Mouse (Mus musculus) CD4-positive helper T cell, adult 2 months (primary cell): Measurements from ENCODE around the gene Prrt1.
A peak's percentile ranks its signal among the peaks of the same experiment; 100 is the strongest.

Experiments used
- DNase-seq: peaks from one replicate; pipeline ENCODE4 v3.0.0-alpha.2; 2012; ENCODE audit warnings: low read depth, missing footprints, low spot score

Prrt1 gene

DNA sequence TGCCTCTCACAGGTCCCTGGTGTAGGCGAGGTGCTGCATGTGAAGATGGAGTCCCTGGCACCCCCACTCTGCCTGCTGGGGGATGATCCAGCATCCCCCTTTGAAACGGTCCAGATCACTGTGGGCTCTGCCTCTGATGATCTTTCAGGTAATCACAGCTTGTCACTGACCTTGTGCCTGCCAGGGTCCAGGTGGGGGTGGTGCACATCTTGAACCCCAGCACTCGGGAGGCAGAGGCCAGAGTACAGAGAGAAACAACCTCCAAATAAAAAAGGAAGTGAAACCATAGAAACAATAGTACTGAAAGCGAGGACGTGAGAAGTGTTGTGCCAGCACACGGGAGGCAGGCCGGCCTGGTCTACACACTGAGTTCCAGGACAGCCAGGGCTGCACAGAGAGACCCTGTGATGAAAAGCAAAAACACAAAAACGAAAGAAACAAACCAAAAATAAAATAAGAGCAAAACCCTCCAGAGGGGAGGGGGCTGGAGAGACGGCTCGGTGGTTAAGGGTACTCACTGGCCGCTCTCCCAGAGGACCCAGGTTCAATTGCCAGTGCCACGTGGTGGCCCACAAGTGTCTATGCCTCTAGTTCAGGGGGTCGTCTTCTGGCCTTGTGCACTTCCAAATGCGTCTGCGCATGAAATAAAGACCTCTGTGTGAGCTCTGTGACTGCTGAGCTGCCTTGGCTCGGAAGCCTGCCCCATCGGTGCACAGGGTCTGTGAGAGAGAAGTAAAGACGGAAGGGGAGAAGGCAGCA, 20.0 kb downstream of the Prrt1 start:
- DNase-seq, result no peak

DNA sequence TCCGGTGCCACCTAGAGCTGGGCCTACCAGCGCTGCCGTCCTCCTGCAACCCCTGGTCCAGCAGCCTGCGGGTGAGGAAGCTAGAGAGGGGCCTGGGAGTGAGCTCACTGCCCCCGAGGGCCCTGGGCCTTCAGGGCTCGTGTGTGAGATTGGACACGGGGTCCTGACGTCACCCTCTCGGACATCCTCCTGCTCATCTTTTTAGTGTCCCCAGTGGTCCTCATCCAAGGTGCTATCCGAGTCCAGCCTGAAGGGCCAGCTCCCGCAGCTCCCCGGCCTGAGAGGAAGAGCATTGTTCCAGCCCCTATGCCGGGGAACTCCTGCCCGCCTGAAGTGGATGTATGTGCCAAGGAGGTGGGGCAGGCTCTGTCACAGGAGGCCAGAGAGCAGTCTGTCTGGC, 21.4 kb downstream of the Prrt1 start:
- DNase-seq, result no peak

DNA sequence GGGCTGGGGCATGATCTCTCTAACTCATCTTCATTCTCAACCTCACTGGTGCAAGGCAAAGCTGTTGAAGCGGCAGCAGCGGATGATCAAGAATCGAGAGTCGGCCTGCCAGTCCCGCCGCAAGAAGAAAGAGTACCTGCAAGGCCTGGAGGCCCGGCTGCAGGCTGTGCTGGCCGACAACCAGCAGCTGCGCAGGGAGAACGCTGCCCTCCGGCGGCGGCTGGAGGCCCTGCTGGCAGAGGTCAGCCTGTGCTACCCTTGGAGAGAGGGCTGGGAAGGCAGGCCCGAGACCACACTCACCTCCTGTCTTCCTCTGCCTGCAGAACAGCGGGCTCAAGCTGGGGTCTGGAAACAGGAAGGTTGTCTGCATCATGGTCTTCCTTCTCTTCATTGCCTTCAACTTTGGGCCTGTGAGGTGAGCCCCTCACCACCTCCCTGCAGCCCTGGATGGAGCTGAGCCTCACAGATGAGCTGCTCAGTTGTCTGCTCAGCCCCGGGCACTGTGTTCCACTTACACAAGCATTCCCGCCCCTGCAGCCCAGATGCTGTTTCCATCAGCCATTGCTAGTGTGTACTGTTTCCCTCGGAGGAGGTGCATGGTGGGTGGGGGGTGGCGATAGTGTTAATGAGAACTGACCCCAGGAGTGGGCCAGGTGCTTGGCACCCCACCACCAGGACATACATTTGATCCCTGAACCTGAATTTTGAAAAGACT, 22.3 kb downstream of the Prrt1 start:
- DNase-seq, result peak; percentile 32

GRCm38 (mm10) chr17:34652546-34652945, 23.2 kb downstream of the Prrt1 start:
- no peak for DNase-seq

- no peak for DNase-seq
Measured at GRCm38 (mm10) chr17:34652985-34653384, 23.7 kb downstream of the Prrt1 start.

DNA sequence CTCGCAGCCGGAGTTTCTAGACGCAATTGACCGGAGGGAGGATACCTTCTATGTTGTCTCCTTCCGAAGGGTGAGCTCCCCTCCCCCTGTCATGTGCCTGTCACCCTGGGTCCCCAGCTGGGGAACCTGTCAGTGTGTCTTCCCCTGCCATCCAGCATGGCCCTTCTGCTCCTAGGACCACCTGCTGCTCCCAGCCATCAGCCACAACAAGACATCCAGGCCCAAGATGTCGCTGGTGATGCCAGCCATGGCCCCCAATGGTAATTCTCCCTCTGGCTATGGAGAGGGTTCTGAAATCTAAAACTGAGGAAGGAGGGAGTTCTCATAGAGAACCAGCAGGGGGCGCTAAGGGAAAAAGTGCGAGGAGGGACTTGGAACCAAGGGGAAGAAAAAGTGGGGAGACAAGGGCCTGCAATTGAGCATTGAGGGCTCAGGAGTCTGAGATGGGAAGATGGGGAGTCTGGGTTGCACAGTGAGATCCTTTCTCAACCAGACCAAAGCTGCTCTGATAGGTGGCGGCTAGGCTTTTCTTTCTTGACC, 24.5 kb downstream of the Prrt1 start:
- peak; percentile 45 for DNase-seq

DNA sequence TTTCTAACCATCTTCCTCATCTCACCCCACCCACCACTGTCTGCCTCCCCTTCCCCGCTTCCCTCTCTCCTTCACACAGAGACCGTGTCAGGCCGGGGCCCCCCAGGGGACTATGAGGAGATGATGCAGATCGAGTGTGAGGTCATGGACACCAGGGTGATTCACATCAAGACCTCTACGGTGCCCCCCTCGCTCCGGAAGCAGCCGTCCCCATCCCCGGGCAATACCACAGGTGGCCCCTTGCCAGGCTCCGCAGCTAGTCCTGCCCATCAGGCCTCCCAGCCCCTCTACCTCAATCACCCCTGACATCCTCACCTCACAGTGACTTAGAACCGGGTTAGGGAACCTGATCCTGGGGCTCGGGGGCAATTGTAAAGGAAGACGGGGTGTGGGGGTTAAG, 25.1 kb downstream of the Prrt1 start:
- DNase-seq, result no peak

DNA sequence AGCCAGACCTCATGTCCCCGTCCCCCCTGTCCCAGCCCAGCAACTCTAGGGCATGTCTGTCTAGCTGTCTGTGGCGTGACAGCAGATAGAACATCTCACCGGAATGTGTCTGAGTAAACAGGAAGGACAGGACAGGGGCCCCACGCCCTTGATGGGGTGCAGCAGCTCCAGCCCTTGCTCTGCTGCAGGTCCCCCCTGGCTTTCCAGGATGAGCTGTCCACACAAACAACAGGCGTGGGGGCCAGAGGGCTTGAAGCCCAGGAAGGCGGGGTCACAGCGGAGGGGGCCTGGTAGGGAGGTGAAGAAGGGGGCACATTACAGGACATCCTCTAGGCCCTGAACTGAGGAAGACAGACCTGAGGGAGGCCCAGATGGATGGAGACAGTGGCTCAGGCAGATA, 25.8 kb downstream of the Prrt1 start:
- DNase-seq, result no peak

DNA sequence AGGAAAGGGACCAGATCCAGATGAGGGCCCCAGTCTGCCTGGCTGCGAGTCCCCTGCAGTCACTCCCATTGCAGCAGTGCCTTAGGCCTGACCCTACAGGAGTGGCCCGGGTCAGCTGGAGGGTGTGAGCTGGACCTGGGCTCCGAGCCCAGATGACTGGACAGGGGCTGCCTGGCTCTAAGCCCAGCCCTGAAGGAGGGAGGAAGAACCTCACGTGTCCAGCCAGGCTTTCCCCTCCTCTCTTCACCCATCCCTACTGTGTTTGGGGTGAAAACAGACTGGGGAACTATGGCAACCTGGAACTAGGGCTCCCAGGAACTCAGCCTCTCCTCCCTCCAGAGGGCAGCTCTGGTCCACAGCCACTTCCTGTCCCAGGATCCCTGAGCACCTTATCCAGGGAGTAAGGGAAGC, 26.3 kb downstream of the Prrt1 start:
- DNase-seq, result no peak

GRCm38 (mm10) chr17:34656666-34657065, 27.3 kb downstream of the Prrt1 start:
- DNase-seq, result no peak

- no peak for DNase-seq
Measured at GRCm38 (mm10) chr17:34657271-34657670, 27.9 kb downstream of the Prrt1 start.

DNA sequence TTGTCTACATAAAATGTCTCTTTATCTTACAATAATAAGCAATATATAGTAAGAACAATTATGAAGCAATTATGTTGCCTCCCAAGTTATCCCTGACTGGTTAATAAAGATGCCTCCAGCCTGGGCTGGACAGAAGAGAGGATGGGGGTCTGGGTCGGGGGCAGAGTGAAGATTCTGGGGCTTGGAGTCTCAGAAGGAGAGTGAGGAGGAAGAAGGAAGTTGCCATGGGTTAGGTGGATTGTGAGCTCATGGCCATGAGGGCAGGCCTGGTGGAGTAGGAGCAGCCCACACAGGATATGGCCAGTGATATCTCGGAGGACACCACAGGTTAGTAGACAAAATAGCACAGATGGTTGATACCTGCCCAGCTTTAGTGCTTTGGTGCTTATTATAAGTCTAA, 28.8 kb downstream of the Prrt1 start:
- DNase-seq, result no peak

- DNase-seq, result no peak
Measured at GRCm38 (mm10) chr17:34658591-34658990, 29.3 kb downstream of the Prrt1 start.

DNA sequence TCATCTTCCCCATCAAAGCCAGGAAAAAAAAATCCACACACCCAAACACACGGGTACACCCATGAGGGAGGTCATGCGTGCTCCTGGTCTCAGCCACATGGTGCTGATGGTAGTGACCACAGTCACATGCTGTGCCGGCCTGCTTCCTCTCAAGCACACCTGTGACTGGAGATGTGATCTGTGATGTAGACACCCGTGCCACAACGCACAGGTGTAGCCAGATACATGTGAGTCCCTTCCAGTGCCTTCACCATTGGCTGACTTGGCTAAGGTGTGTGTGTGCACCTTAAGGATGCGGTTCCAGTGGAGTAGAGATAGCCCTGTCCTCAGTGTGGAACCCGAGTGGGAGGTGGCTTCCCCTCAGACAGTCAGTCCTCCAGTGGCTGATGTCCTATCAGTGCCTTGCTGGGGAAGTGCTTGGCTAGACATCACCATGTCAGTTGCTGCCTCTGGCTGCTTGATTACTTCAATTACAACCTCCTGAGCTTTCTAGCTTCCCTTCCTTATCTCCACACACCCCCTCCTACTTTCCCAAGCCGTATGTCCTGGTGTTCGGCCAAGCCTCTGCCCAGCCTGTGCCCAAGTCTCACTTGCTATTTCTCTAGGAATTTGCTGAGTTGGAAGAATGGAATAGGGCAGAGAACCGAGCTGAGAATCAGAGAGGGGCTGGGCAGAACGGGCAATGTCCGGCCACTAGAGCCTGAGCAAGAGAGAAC, 30.0 kb downstream of the Prrt1 start:
- no peak for DNase-seq

DNA sequence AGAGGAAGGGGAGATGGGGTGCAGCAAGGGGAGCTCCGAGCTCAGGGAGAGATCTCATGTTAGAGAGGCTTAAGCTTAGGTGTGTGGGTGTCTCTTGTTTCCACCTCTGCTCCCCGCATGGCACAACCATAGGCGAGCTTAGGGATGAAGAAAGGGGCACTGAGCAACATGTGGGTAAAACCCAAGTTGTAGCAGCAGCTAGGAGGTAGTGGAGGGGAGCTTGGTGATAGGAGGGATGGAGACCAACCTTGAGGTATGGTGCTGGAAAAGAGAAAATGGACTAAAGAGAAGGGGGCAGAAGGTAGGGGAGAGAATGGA, 30.5 kb downstream of the Prrt1 start:
- DNase-seq, result no peak

- no peak for DNase-seq
Measured at GRCm38 (mm10) chr17:34660259-34660820, 31.0 kb downstream of the Prrt1 start.

- DNase-seq, result no peak
Measured at GRCm38 (mm10) chr17:34661121-34661591, 31.8 kb downstream of the Prrt1 start.

GRCm38 (mm10) chr17:34662468-34662867, 33.1 kb downstream of the Prrt1 start:
- DNase-seq, result no peak

DNA sequence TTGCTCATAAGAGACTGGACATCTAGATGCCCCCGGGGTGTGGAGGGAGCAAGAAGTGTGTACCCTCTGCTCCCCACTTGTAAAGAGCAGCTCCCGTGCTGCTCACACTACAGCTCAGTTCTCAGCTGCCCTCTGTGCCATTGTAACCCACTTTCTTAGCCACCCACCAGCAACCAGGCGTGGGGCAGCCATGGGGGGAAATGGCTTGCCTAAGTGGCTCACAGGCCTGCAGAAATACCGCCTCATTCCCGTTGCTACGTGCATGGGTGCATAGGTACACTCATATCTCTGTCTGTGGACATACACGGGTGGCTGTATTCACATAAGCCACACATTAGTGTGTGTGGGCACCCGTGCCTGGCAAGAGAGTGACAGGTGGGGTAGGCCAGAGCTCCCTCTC, 33.6 kb downstream of the Prrt1 start:
- no peak for DNase-seq

DNA sequence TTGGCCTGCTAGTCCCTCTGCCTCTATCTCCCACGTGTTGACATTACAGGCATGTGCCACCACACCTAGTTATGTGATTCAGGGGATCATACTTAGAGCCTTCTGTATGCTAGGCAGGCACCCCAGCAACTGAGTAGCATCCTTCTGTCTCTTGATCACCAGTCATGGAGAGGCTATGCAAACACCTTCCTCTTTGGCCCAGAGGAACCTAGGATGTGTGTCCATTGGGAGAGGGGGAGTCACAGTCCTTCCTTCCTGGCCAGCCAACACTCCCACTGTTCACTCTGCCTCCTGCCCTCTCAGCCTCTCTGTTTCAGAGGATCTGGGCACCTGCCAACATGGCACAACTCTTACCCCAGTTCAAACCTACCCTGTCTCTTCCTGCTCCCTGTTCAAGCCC, 34.2 kb downstream of the Prrt1 start:
- no peak for DNase-seq

DNA sequence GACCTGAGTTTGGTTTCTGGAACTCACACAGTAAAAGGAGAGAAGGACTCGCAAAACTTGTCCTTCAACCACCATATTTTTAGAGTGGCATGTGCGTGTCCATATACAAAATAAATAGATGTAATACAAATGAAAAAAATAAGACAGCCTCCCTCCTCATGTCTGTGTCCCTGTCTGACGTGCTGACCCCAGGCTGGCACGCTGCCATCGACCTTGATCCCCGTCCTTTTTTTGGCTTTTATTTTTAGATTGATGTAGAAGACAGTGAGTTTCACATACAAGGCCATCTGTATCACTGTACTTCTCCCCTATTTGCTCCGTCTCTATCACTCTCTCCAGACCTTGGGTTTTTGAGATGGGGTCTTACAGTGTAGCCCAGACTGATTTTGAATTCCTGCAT, 35.1 kb downstream of the Prrt1 start:
- no peak for DNase-seq

DNA sequence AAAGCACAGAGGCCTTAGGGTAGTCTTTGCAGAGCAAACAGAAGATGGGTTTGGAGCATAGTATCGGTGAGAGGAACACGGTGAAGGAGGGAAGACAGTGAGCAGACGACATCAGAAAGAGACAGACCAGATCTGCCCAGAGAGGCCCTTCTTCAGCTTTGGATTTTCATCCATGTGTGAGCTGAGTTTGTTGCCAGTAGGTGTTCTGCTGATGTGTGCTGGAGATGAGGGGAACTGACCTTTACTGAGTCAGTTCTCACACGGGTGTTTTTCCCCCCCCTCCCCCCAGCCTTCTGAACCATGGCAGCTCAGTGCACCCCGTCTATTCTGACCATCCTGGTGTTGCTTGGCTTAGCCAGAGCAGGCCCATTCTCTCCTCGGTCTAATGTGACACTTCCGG, 40.9 kb downstream of the Prrt1 start, which contains the start of gene Tnxb:
TSS of gene Tnxb (plus strand) at position 301 of the 400 bp plus-strand sequence.
- DNase-seq, result no peak
